In genomic region chr2:150003499-150003898, GRCm38 (mm10) we compare ENCODE assay signal across 24 mouse cellular contexts.
"Had no signal": no experiment of that assay in that cellular context is flagged by ENCODE, and none has a peak within 500 bp of the region (broad histone marks: within the 10 kb centered on the region; RNA-seq: fewer than 3 reads in every experiment).

No protein-coding gene starts in this region.

- H3K4me3 ChIP-seq: heart, embryonic 10.5 days; heart, embryonic 12.5 days; hindbrain, embryonic 10.5 days; hindbrain, embryonic 12.5 days; intestine, embryonic 15.5 days; layer of hippocampus, adult 2 months; left cerebral cortex, adult 2 months; limb, embryonic 10.5 days; limb, embryonic 12.5 days had no signal

- H3K27me3 ChIP-seq: heart, embryonic 12.5 days; hindbrain, embryonic 12.5 days; intestine, embryonic 15.5 days; limb, embryonic 12.5 days had no signal

- ATAC-seq: forebrain, postnatal 0 days; hindbrain, embryonic 16.5 days; inflammation-experienced regulatory T-cells, adult 6 months; intestine, embryonic 15.5 days; intestine, postnatal 0 days had no signal

- DNase-seq: forebrain, postnatal 0 days; gastrocnemius, postnatal 14 days; gastrocnemius, postnatal 36 days; heart, adult 18-20 months; heart, postnatal 10 days; heart, postnatal 4 days; kidney, adult 18-20 months; kidney, adult 8-10 months; kidney, postnatal 10 days; kidney, postnatal 25 days; kidney, postnatal 4 days had no signal

- H3K4me1 ChIP-seq: heart, embryonic 10.5 days; heart, embryonic 12.5 days; hindbrain, embryonic 10.5 days; hindbrain, embryonic 12.5 days; intestine, embryonic 15.5 days had no signal

- H3K9me3 ChIP-seq: heart, embryonic 10.5 days; heart, embryonic 12.5 days; hindbrain, embryonic 10.5 days; hindbrain, embryonic 12.5 days; intestine, embryonic 15.5 days; limb, embryonic 10.5 days; limb, embryonic 12.5 days had no signal

- H3K27ac ChIP-seq: heart, embryonic 10.5 days; hindbrain, embryonic 10.5 days; hindbrain, embryonic 12.5 days; hindbrain, embryonic 14.5 days; intestine, embryonic 15.5 days; layer of hippocampus, adult 2 months; left cerebral cortex, adult 2 months; limb, embryonic 10.5 days; limb, embryonic 12.5 days had no signal

- H3K36me3 ChIP-seq: heart, embryonic 10.5 days; heart, embryonic 12.5 days; hindbrain, embryonic 10.5 days; hindbrain, embryonic 12.5 days; intestine, embryonic 15.5 days; limb, embryonic 10.5 days; limb, embryonic 12.5 days had no signal

- H3K4me2 ChIP-seq: heart, embryonic 12.5 days; hindbrain, embryonic 12.5 days; hindbrain, embryonic 14.5 days; intestine, embryonic 15.5 days; limb, embryonic 12.5 days had no signal

- H3K9ac ChIP-seq: forebrain, postnatal 0 days; heart, embryonic 12.5 days; hindbrain, embryonic 12.5 days; hindbrain, embryonic 14.5 days; intestine, embryonic 15.5 days; limb, embryonic 12.5 days had no signal
